Mouse (Mus musculus) adrenal gland, postnatal 36 days (tissue): ENCODE data around the gene Agap2. TPM values are rescaled to one million over a fixed set of nuclear protein-coding genes. Genes with fewer than 3 reads are reported as not detected.
A peak's percentile ranks its signal among the peaks of the same experiment; 100 is the strongest.

ENCODE experiments used
- DNase-seq, 2 experiments: peaks; one replicate each; pipeline ENCODE4 v3.0.0; 2021; ENCODE audit warnings: mixed read lengths in 1 of 2
- total RNA-seq, 2 experiments: library from RNA; stranded (reverse); gene quantifications; 2 replicates each; pipeline ENCODE4 v1.2.3; 2021

Gene Agap2
- total RNA-seq, 2 experiments from 2014 or later: 2.2 to 3.4 TPM

DNA sequence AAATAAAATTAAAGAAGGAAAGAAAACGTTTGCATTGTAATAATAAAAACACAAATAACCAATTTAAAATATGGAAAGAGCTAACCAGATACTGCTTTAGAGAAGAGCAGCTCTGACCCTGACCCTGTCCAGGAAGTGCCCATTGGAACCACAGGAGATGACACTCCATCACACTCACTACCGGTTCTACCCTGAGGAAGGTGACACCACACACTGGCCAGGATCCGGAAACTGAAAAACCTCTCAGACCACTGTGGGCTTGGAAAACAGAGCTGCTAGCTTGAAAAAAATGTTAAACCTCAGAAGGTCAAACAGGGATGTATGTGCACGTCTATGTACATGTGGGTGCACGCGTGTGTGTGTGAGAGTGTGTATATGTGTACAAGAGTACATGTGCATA lies 26.1 kb downstream of the Agap2 start:
- DNase-seq: no peak

DNA sequence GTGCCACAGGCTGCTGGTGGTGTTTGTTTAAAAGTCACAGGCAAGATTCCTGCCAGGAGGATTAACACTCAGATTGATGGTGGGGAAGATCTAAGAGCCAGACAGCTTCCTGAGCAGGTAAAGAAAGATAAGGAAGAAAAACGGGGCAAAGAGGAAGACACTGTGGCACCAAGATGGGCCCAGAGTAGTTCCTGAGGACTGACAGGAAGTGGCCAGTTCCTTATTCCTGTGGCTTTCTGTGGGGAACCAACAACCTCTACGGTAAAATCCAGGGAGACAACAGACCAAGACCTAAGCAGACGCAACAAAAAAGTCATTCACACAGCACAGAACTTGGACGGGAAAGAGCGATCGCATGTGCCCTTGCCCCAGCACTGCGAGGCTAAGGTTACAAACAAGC lies 28.5 kb downstream of the Agap2 start:
- no peak for DNase-seq

DNA sequence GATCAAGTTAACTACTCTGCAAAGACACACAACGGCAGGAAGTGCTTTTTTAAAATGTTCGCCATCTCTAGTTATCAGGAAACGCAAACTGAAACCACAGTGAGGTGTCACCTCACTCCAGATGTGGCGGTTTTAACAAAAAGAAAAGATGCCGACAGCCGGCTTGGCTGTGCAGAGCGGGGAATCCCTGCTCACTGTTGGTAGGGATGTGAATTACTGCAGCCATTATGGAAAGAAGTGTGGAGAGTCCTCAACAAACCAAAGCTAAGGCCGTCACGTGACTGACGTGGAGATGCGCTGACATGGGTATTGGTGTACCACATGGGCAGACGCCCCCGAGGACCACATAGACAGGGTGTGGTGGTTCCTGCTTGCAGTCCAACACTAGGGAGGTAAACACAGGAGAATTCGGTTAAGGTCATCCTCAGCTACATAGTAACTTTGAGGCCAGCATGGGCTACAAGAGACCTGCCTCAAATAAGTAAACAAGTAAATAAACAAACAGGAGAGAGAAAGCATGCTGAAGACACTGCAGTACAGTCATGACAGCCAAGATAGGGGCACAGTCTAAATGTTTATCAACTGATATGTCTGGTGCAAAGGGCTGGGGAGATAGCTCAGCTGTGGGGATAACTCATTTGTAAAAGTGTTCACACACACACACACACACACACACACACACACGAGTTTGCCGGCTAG lies 32.6 kb downstream of the Agap2 start:
- no peak for DNase-seq

DNA sequence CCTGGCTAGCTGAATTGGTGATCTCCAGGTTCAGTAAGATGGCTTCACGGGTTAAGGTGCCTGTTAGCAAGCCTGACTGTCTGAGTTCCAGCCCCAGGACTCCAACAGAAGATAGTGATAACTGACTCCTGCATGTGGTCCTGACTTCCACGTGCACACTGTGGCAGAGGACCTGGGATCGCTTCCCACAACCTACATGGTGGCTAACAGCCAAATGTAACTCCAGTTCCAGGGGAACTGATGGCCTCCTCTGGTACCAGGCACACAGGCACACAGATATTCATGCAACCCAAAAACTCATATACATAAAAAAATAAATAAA lies 33.1 kb downstream of the Agap2 start:
- no peak for DNase-seq

DNA sequence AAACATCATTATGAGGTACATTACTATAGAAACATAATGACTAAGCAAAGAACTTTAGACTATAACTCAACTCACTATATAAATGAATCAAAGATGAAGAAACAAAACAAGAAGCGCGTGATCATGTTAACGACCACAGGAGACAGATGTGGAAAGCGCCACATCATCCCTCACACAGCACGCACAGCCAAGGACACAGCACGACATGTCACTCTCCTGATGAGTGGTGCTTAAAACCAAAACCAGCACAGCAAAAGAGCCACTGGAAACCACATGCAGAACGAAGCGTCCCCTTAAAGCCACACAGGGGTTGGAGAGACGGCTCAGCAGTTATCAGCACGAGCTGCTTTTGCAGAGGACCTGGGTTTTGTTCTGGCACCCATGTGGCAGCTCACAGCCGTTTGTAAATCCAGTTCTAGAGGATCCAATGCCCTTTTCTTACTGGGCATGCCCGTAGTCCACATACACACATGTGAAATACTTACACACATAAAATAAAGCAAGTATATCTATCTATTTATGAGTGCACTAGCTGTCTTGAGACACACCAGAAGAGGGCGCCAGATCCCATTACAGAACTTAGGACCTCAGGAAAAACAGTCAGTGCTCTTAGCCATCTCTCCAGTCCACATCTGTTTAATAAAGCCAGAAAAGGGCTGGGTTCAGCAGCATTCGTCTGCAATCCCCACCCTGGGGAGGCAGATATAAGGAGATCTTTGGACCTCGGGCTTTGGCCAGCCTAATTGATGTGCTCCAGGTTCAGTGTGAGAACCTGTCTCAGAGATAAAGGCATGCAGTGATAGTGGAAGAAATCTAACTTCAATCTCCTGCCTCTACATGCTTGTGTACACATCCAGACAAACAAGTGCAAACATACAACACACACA lies 36.2 kb downstream of the Agap2 start:
- no peak for DNase-seq

DNA sequence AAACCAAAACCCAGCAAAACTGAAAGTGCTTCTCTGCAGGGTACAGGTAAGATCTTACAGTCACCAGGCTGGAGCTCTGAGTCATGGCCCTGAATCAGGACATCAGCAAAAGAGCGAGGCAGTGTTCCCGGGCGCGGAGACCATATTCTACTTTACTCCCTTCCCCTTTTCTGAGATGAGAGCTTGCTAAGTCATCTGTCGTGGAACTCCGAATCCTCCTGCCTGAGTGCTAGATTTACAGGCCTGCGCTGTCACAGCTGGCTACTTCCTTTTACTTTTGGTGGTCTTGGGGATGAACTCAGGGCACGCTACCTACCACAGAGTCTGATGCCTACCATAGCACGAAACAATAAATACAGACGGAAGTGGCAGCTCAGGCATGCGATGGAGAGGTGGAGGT lies 39.3 kb downstream of the Agap2 start:
- no peak for DNase-seq

DNA sequence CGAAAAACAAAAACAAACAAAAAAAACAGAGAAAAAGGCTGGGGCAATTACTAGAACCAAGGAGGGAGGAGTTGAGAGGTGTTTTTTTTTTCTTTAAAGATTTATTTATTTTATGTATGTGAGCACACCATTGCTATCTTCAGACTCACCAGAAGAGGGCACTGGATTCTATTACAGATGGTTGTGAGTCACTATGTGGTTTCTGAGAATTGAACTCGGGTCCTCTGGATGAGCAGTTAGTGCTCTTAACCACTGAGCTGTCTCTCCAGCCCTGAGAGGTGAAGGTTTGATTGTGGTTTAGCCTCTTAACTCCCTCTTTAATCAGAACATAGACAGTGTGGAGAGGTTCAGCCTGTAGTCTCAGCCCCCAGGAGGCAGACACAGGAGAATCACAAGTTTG lies 40.0 kb downstream of the Agap2 start:
- no peak for DNase-seq

DNA sequence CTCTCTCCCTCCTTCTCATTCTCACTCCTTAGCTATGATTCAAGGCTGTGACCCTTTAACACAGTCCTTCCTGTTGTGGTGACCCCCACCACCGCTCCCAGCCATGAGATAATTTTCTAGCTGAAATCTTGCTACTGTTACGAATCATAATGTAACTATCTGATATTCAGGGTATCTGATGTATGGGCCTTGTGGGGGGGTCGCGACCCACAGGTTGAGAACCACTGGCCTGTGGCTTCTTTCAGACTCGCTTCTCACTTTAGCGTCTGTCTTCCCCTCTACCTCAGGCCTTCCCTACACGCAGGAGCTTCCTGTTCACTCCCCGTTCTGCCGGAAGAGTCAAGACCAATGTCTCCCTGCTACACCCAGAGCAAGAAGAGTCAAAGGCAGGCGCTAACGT lies 43.4 kb downstream of the Agap2 start:
- DNase-seq: no peak

DNA sequence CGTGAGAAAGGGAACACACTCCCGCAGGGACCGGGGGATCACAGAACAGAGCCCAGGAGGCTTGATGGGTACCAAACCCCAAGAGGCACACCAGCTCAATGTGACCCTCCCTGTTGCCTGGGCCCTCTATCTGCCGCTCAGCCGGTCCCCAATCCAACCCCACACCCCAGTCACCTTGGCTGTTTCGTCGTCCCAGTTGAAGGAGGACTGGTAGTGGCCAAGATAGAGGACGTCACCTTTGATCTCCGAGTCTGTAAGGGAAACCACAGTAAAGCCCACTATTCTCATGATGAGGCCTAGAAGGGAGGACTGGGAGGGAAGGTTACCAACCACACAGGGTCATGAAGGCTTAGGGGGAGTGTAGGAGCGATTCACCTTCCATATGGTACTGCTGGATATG lies 44.1 kb downstream of the Agap2 start:
- DNase-seq: no peak

DNA sequence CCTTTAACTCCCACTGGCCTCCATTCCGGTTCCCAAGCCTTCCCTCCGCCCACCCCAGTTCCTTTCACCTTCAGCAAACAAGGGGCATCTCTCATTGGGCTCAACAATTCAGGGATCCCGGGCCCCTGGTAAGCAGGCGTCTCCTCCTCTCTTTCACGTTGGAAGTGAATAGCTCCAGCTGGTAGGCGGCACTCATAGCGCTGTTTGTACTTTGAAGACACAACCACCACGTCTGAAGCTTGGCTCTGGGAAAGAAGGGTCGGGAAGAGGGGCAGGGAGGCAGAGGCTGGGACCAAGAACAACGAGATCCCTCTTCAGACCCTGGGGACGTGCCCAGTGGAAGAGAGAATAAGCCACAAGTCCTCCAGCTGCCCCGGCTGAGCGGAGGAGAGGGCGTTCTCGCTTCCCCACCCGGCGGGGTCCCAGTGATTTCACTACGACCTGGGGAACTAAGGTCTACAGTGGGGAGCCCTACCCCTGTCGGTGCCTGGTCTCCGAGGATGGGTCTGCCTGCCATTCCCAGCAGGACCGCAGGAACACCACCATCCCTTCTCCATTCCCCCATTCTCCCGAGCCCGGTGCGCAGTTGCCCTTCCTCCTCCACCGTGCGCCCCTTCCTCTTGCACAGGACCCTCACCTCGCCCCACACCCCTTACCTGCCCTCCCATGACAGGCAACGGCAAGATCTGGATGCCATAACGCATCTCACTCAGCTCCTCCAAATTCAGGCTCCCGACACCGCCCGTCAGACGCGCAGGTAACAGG lies 45.4 kb downstream of the Agap2 start:
- peak in 1 of 2 experiments; percentile 10 for DNase-seq

DNA sequence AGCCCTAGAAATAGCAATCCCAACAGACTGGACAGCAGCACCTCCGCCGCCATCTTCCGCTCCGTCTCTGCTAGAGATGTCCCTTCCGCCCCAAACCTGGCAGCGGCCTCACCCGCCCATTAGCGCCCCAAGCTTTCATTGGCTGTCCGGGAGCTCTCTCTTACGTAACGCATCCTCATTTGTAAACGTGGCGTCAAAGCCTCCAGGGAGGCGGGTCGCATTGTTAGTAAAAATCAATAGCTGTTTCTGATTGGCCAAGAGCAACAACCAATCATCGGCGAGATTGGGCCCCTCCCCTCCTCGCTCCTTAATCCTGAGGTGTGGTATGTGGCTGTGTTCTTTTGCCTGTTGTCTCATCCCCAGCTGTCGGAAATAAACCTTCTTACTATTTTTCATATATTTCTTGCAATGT lies 46.0 kb downstream of the Agap2 start, which contains the start of gene Os9:
Gene Os9 (minus strand): TSS at position 66 of the 412 bp plus-strand sequence.
- peak; percentile 96 to 97 for DNase-seq

DNA sequence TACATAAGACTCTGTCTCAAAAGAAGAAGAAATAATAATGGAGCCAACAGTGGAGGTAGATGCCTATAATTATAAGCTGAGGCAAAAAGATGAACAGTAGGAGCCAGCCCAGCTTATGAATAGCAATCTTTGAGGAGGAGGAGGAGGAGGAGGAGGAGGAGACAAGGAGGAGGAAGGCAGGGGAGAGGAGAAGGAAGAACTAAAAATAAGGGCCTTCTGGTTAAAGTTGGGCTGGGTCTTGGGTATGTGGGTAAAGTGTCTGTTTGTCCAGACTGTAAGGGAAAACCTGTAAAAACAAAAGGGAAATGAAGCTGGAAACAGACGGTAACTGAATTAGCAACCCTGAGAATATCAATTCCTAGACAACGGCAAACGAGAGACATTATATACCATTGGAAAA lies 46.9 kb downstream of the Agap2 start:
- DNase-seq: no peak

DNA sequence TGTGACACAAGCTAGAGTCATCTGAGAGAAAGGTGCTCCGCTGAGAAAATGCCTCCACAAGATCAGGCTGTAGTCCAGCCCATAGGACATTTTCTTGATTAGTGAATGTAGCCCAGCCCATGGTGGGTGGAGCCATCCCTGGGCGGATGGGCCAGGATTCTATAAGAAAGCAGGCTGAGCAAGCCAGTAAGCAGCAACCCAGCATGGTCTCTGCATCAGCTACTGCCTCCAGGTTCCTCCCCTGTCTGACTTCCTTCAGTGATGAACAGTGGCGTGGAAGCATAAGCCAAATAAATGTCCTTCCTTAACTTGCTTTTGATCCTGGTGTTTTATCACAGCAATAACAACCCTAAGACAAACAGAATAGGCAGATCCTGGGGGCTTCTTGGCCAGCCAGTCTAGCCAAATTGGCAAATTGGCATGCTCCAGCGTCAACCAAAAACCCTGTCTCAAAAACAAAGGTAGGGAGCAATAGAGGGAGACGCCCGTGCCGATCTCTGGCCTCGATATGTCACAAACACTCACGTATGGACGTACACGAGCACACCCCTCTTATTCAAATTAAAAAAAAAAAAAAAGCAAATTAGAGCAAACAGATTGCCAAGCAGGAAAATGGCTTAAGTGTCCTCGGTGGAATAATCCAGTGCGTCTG lies 47.8 kb downstream of the Agap2 start:
- DNase-seq: peak in 1 of 2 experiments; percentile 20

DNA sequence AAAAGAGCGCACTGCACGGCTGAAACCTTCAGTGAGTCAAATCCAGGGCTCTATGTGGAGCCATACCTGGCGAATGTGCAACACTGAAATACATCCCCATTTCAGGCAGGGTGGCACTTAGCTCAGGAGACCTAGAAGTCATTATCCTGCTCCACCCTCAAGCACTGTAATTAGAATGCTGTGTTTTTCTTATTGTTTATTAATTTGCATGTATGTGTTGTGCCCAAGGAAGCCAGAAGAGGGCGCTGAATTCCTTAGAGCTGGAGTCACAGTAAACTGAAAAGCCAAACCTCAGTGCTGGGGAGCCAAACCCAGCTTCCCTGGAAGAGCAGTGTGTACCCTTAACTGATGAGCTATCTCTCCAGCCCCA lies 48.3 kb downstream of the Agap2 start:
- DNase-seq: peak; percentile 69

DNA sequence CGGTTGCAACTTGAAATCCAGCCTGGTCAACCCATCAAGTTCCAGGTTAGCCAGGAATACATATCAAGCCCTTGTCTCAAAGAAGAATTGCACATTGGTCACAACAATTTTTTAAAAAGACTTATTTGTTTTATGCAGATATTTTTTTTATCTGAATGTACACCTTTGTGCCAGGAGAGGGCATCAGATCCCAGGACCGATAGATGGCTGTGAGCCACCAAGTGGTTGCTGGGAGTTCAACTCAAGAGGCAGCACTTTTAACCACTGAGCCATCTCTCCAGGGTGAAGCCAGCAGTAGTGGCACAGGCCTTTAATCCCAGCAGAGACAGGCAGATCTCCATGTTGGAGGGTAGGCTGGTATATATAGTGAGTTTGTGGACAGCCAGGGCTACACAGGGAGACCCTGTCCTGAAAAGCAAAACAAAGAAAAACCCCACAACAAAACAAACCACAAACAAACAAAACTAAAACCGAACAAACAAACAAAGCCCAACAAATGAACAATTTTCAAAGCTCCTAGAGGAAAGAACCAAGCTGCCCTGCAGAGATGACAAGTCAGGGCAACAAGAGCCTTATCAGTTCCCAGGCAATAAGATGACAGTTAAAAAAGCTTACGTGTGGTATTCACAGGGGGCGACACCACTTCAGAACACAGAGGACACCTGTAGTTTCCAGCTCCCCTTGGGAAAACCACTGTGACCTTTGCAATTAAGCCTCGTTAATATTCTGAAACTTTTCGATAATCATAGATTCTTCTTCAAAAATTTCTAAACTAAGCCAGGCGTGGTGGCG lies 50.3 kb downstream of the Agap2 start:
- DNase-seq: peak; percentile 64

DNA sequence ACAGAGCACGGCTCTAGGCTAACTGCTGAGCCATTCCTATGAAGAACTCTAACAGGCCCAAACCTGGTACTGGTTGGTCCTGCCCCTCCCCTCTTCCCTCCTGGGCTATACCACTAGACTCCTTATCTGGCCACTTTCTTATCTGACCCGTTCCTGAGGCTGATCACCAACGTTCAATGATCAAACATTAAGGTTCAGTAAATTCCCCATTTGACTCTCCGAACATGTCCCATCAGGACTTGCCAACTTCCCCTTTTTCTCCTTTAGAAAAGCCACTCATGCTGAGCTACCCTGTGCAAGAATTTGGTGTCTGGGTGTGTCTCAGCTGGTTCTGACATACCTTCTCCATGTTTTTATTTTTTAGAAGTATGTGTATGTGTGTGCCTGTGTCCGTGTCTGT lies 51.5 kb downstream of the Agap2 start:
- DNase-seq: no peak

DNA sequence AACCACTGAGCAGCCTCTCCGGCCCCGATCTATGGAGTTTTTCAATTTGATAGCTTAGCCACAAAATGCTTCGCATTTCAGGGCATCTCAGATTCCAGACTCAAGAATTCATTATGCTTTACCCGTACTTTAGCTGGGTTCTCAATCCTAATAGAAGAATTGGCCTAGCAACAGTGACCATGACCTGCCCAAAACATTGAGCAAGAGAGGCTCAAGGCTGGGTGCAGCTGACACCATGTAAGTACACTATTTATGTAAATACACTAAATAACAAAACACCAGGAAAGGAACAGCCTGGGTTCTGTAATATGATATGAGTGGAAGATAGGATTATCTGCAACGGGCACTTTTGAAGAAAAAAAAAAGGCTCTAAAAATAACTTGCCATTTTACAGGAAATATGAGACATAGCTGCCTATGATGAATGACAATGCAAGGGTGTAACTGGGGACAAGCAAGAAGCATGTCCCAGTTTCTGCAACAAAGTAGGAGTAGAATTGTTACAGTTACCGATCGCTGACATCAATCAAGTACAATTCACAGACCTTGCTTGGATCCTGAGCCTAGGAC lies 52.7 kb downstream of the Agap2 start:
- DNase-seq: peak; percentile 46 to 65

DNA sequence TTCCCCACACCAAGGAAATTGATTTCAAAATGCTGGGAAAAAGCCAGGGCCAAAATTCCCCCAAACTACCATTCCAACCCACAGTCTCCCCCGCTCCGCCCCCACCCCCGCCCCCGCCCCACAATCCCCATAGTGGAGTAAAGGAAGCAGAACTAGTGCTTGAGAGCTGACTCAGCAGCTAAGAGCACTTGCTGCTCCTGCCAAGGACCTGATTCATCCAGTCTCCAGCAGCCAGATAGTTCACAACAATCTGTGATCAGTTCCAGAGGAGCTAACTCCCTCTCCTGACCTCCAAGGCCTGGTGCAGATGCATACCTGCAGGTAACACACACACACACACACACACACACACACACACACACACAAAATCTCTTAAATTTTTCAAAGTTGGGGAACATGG lies 54.3 kb downstream of the Agap2 start:
- DNase-seq: peak; percentile 25 to 46

DNA sequence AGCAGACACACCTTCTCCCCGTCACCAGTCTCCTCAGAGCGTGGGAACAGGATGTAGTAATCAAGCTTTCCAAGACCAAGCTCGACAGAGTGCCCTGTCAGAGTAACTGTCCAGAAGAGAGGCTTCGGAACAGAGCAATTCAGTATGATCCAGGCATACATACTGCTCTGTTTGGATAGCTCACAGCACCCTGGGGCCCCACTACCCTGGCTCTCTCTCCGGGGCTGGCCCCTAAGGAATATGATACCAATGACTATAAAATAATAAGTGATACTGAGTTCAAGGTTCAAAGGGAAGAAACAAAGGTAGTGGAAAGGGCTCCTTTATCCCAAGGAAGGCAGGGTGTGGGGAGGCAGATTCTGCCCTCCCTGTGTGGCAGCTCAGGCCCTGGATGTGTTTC lies 57.4 kb downstream of the Agap2 start:
- no peak for DNase-seq

DNA sequence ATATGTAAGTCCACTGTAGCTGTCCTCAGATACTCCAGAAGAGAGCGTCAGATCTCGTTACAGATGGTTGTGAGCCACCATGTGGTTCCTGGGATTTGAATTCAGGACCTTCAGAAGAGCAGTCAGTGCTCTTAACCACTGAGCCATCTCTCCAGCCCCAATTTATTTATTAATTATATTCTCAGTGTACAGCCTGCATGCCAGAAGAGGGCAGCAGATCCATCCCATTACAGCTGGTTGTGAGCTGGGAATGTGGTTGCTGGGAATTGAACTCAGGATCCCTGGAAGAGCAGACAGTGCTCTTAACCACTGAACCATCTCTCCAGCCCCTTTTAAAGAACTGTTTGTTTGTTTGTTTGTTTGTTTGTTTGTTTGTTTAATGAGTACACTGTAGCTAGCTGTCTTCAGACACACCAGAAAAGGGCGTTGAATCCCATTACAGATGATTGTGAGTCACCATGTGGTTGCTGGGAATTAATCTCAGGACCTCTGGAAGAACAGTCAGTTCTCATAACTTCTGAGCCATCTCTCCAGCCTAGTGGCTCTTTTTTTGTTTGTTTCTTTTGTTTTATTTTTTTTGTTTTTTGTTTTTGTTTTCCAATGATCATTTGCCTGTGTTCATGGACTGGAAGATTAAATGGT lies 59.4 kb downstream of the Agap2 start:
- DNase-seq: peak in 1 of 2 experiments; percentile 56
